Mouse (Mus musculus) stomach, embryonic 16.5 days (tissue): ENCODE results near the gene Ppp1r12b. TPM values are rescaled to one million over a fixed set of nuclear protein-coding genes. Genes with fewer than 3 reads are reported as not detected.

Experiments
- ATAC-seq: fragments of 200-750 bp; cut with Nextera tagmentation; 2 replicates; pipeline ENCODE4 v1.8.0; 2017; ENCODE audit warnings: moderate number of reproducible peaks, moderate TSS enrichment; ENCODE audit not compliant: insufficient read depth, low FRiP score
- H3K27ac ChIP-seq: fragments of 300-500 bp; sonication (generic); 2 replicates; pipeline ENCODE4 v1.5.1; 2014; ENCODE audit warnings: low read length
- H3K27me3 ChIP-seq: fragments of 300-500 bp; sonication (generic); 2 replicates; pipeline ENCODE4 v1.6.1; 2014; ENCODE audit warnings: low read length, control low read depth, mixed read lengths; ENCODE audit not compliant: control insufficient read depth, insufficient read depth
- H3K36me3 ChIP-seq: fragments of 300-500 bp; sonication (generic); 2 replicates; pipeline ENCODE4 v1.6.1; 2014; ENCODE audit warnings: low read length; ENCODE audit not compliant: control insufficient read depth, insufficient read depth
- H3K4me1 ChIP-seq: fragments of 300-500 bp; sonication (generic); 2 replicates; pipeline ENCODE4 v1.6.1; 2014; ENCODE audit warnings: low read length, control low read depth, mixed read lengths; ENCODE audit not compliant: control insufficient read depth, insufficient read depth
- H3K4me2 ChIP-seq: fragments of 300-500 bp; sonication (generic); 2 replicates; pipeline ENCODE4 v1.6.1; 2014; ENCODE audit warnings: low read depth, low read length, mixed read lengths
- H3K4me3 ChIP-seq: fragments of 300-500 bp; sonication (generic); replicated peaks from 2 replicates; pipeline ENCODE4 v1.5.1; 2014; ENCODE audit warnings: mild to moderate bottlenecking, low read length
- H3K9ac ChIP-seq: fragments of 300-500 bp; sonication (generic); 2 replicates; pipeline ENCODE4 v1.6.1; 2014; ENCODE audit warnings: low read length
- H3K9me3 ChIP-seq: fragments of 300-500 bp; sonication (generic); replicated peaks from 2 replicates; pipeline ENCODE4 v1.6.1; 2016; ENCODE audit warnings: low read length, control low read depth; ENCODE audit not compliant: control insufficient read depth
- WGBS: fragments of 180-500 bp; shearing (Covaris S2); extraction: QIAGEN DNeasy Blood & Tissue Kit; methylation state at CpG from one replicate; pipeline ENCODE4 v1.1.7; 2014; 5-methylcytosine and 5-hydroxymethylcytosine counted together
- polyA plus RNA-seq: library from polyadenylated mRNA; unstranded; fragments of >200 nt; fragmentation: Nextera tagmentation; extraction: Ambion mirVana; gene quantifications from 2 replicates; pipeline ENCODE4 v1.2.1, GENCODE M21; 2015

Gene Ppp1r12b
- 24.5 and 28.9 TPM in 2 replicates for polyA plus RNA-seq

DNA sequence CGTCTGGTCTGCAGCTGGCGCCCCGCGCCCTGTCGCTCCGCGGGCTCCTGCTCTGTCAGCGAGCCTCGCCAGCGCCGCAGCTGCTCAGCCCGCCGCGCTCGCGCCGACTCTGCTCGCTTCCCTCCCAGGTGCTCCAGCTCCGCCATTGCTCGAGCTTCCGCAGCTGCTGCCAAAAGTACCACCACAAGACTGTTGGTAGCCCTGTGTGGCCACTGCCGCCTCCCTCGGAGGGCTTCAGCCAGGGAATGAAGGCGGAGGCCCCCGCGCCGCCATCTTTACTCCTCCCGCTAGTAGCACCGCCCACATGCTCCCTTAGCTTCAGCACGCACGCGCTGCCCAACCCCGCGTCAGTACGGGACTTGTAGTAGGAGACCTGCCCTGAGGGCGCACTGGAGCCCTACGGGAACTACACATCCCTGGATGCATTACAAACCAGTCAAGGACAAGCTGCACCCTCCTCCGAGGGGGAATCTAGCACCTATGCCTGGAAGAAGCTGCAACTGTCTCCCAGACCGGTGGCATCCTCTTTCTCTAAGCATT, at the start of gene Ppp1r12b:
Gene Ppp1r12b, minus strand, starts transcription at position 306 of the 540 bp plus-strand sequence.
- Histone ChIP-seq H3K4me2 (peak within 1 kb of the TSS; percentile 90), H3K27ac (peak within 1 kb of the TSS; percentile 76), H3K9ac (peak within 1 kb of the TSS; percentile 93), H3K4me3 (peak within 1 kb of the TSS; percentile 78), H3K4me1 (peaks cover 5% of the 10 kb centered on the region; the same call in 1 of the 2 replicates), H3K9me3 (no peaks in the 10 kb centered on the region), H3K27me3 (no peaks in the 10 kb centered on the region), H3K36me3 (no peaks in the 10 kb centered on the region)
- under 1% methylated on average over 39 of the region's 39 CpGs for WGBS
- peak; percentile 99 for ATAC-seq

DNA sequence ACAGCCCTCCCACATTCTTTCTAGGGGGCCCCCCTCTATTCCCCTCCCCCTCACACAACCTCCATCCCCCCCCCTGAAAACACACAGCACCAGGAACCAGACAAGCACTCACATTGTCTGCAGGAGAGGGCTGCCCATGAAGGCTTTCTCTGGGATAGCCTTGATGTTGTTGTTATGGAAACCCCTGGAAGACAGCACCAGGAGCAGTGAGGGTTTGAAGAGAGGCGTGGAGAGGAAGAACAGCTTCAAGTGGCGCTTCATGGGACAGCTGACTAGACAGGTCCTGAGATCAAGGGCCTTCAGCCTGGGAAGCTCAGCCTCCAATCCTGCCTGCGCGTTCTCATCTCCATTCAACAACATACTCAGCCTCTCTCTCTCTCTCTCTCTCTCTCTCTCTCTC, 47.6 kb upstream of the Ppp1r12b start:
- Histone ChIP-seq H3K9ac (no peak overlapping the region), H3K27me3 (no peaks in the 10 kb centered on the region), H3K4me2 (no peak overlapping the region), H3K4me1 (no peaks in the 10 kb centered on the region), H3K9me3 (no peaks in the 10 kb centered on the region), H3K27ac (no peak overlapping the region), H3K36me3 (no peaks in the 10 kb centered on the region), H3K4me3 (no peak overlapping the region)
- WGBS = 60% methylated on average over 4 of the region's 4 CpGs
- ATAC-seq = no peak

DNA sequence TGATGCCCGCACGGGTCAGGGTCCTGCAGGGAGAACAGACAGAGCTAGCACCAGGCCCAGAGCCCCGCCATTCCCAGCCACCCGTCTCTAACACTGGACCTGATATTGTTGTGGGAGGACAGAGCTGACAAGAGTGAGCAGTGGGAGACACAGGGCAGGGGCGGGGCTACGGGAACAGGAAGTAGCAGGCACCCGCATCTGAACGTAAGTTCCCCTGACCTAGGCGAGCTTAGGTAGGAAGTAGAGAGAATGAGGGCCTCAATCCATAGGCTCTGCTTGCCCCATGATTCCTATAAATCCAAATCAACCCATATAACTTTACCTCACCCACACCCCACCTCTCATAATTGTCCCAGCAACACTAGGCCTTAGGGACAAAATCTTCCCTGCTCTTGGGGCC, 44.8 kb upstream of the Ppp1r12b start:
- no peak for ATAC-seq
- Histone ChIP-seq H3K4me3 (no peak overlapping the region), H3K4me2 (no peak overlapping the region), H3K9me3 (no peaks in the 10 kb centered on the region), H3K27me3 (no peaks in the 10 kb centered on the region), H3K36me3 (no peaks in the 10 kb centered on the region), H3K27ac (no peak overlapping the region), H3K9ac (no peak overlapping the region), H3K4me1 (no peaks in the 10 kb centered on the region)
- 78% methylated on average over 9 of the region's 9 CpGs for WGBS

DNA sequence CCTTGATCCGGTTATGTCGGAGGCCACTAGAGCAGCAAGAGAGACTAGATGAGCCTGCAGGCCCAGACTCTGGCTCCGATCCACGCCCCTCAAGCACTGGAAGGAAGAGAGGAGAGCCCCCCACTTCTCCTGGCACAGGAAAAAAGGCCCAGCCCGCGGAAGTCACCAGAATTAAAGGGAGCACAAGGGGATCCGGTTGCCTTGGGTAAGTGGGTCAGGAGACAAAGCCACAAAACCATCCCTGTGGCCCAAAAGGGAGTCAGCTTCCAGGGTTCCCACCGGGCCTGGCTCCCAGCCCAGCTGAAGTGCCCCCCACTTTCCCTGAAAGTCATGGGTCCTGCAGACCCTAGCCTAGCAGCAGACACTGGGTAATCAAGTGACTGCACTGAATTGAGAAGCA, 42.5 kb upstream of the Ppp1r12b start:
- no peaks in the 10 kb centered on the region; the same call in 1 of the 2 replicates for H3K27me3 ChIP-seq
- no peaks in the 10 kb centered on the region for H3K36me3 ChIP-seq
- no peak overlapping the region for H3K9ac ChIP-seq
- no peak overlapping the region for H3K4me3 ChIP-seq
- H3K27ac ChIP-seq = no peak overlapping the region
- ATAC-seq = no peak
- no peaks in the 10 kb centered on the region for H3K4me1 ChIP-seq
- WGBS = 81% methylated on average over 8 of the region's 8 CpGs
- no peaks in the 10 kb centered on the region for H3K9me3 ChIP-seq
- H3K4me2 ChIP-seq = no peak overlapping the region

DNA sequence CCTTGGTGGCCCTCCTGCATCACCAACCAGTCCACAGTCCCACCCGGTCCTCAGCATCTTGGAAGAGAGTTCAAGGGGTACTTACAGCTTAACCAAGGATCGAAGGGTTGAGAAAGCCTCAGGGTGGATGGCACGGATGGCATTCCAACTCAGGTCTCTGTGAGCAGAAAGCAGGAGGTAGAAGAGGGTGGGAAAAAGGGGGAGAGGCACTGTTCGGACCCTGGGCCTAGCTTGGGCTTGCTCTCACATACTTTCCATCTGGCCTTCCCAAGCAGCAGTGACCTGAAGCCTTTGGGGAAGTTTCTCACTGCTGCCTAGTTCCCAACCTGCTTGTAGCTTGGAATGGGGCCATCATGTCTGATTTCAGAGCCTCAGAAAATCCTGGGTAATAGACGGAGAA, 41.8 kb upstream of the Ppp1r12b start:
- H3K4me3 ChIP-seq = no peak overlapping the region
- no peaks in the 10 kb centered on the region; the same call in 1 of the 2 replicates for H3K27me3 ChIP-seq
- no peaks in the 10 kb centered on the region for H3K4me1 ChIP-seq
- no peak overlapping the region for H3K9ac ChIP-seq
- no peak overlapping the region for H3K27ac ChIP-seq
- WGBS = 52% methylated on average over 5 of the region's 5 CpGs
- ATAC-seq = no peak
- no peaks in the 10 kb centered on the region for H3K36me3 ChIP-seq
- no peak overlapping the region for H3K4me2 ChIP-seq
- H3K9me3 ChIP-seq = no peaks in the 10 kb centered on the region

DNA sequence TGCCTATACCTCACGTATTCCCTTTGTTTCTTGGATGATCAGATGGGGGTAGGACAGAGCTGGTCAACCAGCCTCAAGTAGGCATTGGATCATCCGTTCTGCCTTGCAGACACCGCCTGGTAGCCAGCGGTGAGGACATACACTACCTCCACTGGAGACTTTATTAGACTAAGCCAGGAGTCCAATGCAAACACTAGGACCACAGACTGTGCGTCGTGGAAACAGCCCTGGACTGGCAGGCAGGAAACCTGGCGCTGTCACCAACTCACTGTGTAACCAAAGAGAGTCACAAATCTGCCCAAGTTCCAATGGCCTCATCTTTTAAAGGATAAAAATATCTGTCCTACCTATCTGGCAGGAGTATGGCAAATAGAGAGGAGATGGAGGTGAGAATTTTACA, 40.7 kb upstream of the Ppp1r12b start:
- no peak for ATAC-seq
- Histone ChIP-seq H3K27me3 (no peaks in the 10 kb centered on the region; the same call in 1 of the 2 replicates), H3K36me3 (no peaks in the 10 kb centered on the region), H3K4me2 (no peak overlapping the region), H3K9me3 (no peaks in the 10 kb centered on the region), H3K4me3 (no peak overlapping the region), H3K27ac (no peak overlapping the region), H3K9ac (no peak overlapping the region), H3K4me1 (no peaks in the 10 kb centered on the region)
- 85% methylated on average over 7 of the region's 7 CpGs for WGBS

DNA sequence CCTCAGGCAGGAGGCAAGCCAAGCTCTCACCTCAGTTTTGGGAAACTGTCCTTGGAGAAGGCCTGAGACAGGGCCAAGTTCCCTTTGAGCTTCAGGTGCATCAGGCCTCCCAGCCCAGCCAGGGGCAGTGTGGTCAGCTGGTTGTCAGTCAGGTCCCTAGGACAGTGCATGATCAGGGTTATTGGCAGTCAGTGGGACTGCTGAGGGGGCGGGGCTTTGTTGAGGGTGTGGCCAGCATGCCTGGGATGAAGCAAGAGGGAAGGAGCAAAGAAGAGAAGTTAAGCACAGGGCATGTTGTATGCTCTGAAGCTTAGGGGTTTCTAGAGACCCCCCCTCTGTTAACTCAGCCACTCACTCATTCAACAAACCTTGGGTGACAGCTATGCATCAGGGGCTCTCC, 40.2 kb upstream of the Ppp1r12b start:
- Histone ChIP-seq H3K27me3 (no peaks in the 10 kb centered on the region; the same call in 1 of the 2 replicates), H3K36me3 (no peaks in the 10 kb centered on the region), H3K9me3 (no peaks in the 10 kb centered on the region), H3K27ac (no peak overlapping the region), H3K9ac (no peak overlapping the region), H3K4me2 (no peak overlapping the region), H3K4me1 (no peaks in the 10 kb centered on the region), H3K4me3 (no peak overlapping the region)
- WGBS = 31% methylated on average over 1 of the region's 1 CpGs
- 0 out of 2 replicates have a peak, but pooled peaks have one; percentile 37 for ATAC-seq

DNA sequence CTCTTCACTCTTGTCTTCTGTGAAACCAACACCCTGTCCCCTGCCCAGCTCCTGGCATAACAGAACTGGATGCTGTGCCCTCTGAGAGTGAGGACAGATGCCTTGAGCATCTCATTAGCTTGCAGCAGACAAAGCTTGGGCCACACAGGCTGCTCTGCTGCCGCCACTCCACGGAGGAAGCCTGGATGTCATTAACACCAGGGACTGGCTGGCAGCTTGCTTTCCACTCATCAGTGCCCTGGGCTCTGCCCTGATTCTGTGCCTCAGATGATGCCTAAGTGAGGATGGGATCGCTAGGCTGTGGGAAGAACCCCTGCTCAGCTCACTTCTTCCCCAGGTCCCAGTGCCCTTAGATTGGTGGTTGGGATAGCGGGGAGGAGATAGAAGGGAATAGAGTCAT, 39.7 kb upstream of the Ppp1r12b start:
- Histone ChIP-seq H3K27ac (no peak overlapping the region), H3K27me3 (no peaks in the 10 kb centered on the region; the same call in 1 of the 2 replicates), H3K4me1 (no peaks in the 10 kb centered on the region), H3K4me2 (no peak overlapping the region), H3K9ac (no peak overlapping the region), H3K36me3 (no peaks in the 10 kb centered on the region), H3K4me3 (no peak overlapping the region), H3K9me3 (no peaks in the 10 kb centered on the region)
- ATAC-seq = no peak
- 73% methylated on average over 4 of the region's 4 CpGs for WGBS

DNA sequence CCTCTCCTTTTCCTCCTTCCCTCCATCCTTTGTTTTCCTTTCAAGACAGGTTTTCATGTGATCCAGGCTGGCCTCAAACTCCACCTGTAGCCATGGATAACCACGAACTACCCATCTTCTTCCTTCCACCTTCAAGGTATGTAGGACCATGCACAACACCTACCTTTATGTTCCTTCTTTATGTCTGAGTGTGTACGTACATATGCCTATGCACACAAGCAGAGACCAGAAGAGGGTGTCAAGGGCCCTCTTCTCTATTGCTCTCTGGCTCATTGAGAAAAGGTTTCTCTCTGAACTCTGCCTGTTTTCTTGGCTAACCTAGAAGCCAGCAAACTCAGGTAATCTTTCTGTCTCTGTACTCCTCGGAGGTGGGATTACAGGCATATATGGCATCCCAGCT, 39.0 kb upstream of the Ppp1r12b start:
- WGBS = 81% methylated on average over 3 of the region's 3 CpGs
- no peaks in the 10 kb centered on the region for H3K4me1 ChIP-seq
- H3K27ac ChIP-seq = no peak overlapping the region
- H3K9ac ChIP-seq = no peak overlapping the region
- no peaks in the 10 kb centered on the region; the same call in 1 of the 2 replicates for H3K27me3 ChIP-seq
- no peaks in the 10 kb centered on the region for H3K36me3 ChIP-seq
- no peak overlapping the region for H3K4me3 ChIP-seq
- H3K9me3 ChIP-seq = no peaks in the 10 kb centered on the region
- no peak overlapping the region for H3K4me2 ChIP-seq
- ATAC-seq = no peak
